Mouse (Mus musculus): ENCODE measurements around the gene Hspa2. TPM values are rescaled to one million over a fixed set of nuclear protein-coding genes. Genes with fewer than 3 reads are reported as not detected.

Gene Hspa2
- polyA plus RNA-seq (2012; rRNA removed): 13.8 and 14.8 TPM in 2 replicates

GRCm38 (mm10) chr12:76403886-76404537, at the start of gene Hspa2:
Gene Hspa2 (plus strand): TSS chr12:76404176.

GRCm38 (mm10) chr12:76369206-76369977, 34.6 kb upstream of the Hspa2 start, which contains the start of gene Zbtb25:
Gene Zbtb25 (minus strand): TSS chr12:76369602.

GRCm38 (mm10) chr12:76369978-76370830, 33.8 kb upstream of the Hspa2 start, which contains the start of gene Zbtb1:
Gene Zbtb1 (plus strand): TSS chr12:76370266.

GRCm38 (mm10) chr12:76417433-76417854, 13.5 kb downstream of the Hspa2 start, which contains the start of gene Ppp1r36:
Gene Ppp1r36 (plus strand): TSS chr12:76417538.

Other genes with a start within 250 kb of the Hspa2 start
- 0.69 and 0.82 TPM in 2 replicates for gene Esr2, start 226.9 kb upstream of the Hspa2 start, polyA plus RNA-seq (2012; rRNA removed)
- not detected in 2 replicates for gene Tex21, start 157.4 kb upstream of the Hspa2 start, polyA plus RNA-seq (2012; rRNA removed)
- 18.7 and 20.0 TPM in 2 replicates for gene Mthfd1, start 148.9 kb upstream of the Hspa2 start, polyA plus RNA-seq (2012; rRNA removed)
- gene Akap5, start 79.3 kb upstream of the Hspa2 start, polyA plus RNA-seq (2012; rRNA removed): 0.07 and 0.09 TPM in 2 replicates
- gene Zbtb25, start 34.6 kb upstream of the Hspa2 start, polyA plus RNA-seq (2012; rRNA removed): 2.3 and 3.3 TPM in 2 replicates
- 1.4 and 1.7 TPM in 2 replicates for gene Zbtb1, start 33.9 kb upstream of the Hspa2 start, polyA plus RNA-seq (2012; rRNA removed)
- not detected in 2 replicates for gene Ppp1r36, start 13.4 kb downstream of the Hspa2 start, polyA plus RNA-seq (2012; rRNA removed)
- 41.3 and 42.6 TPM in 2 replicates for gene Plekhg3, start 126.7 kb downstream of the Hspa2 start, polyA plus RNA-seq (2012; rRNA removed)